Mouse (Mus musculus) cortical plate, adult 2 months (tissue): ENCODE data around the gene Fam193b.

Experiments used
- CTCF ChIP-seq: fragments of 200-500 bp; IDR thresholded peaks from 2 replicates; pipeline ENCODE4 v1.5.1; 2011; ENCODE audit warnings: mild to moderate bottlenecking, control low read depth, low read length; ENCODE audit not compliant: insufficient read depth; ENCODE audit errors: extremely low read depth
- POLR2A ChIP-seq: fragments of 200-500 bp; IDR thresholded peaks from 2 replicates; pipeline ENCODE4 v1.6.1; 2011; ENCODE audit warnings: mild to moderate bottlenecking, low read length, control low read depth; ENCODE audit not compliant: insufficient read depth; ENCODE audit errors: extremely low read depth

GRCm38 (mm10) chr13:55519606-55520005 is 51.3 kb downstream of the Fam193b start:
- TF ChIP-seq CTCF (no peak), POLR2A (no peak)
